Mouse (Mus musculus): ENCODE data around the gene Tmem8b. TPM values are rescaled to one million over a fixed set of nuclear protein-coding genes. Genes with fewer than 3 reads are reported as not detected.

Gene Tmem8b
- polyA plus RNA-seq, 1 experiment from 2014 or later = 17.1 TPM

Small RNAs within 50 kb of the gene (microRNA-seq; reads per million reads assigned to microRNA genes)
- gene Gm25262 = not detected

Other genes with a start within 250 kb of the Tmem8b start
- gene Fam166b, start 239.8 kb upstream of the Tmem8b start, polyA plus RNA-seq (2015; fragmentation: Nextera tagmentation; extraction: Ambion mirVana) = 0.30 and 0.83 TPM in 2 replicates
- gene Tesk1, start 227.0 kb upstream of the Tmem8b start, polyA plus RNA-seq (2015; fragmentation: Nextera tagmentation; extraction: Ambion mirVana) = 6.1 and 8.4 TPM in 2 replicates
- 4.1 and 4.7 TPM in 2 replicates for gene Cd72, start 214.3 kb upstream of the Tmem8b start, polyA plus RNA-seq (2015; fragmentation: Nextera tagmentation; extraction: Ambion mirVana)
- not detected in 2 replicates for gene Sit1, start 185.2 kb upstream of the Tmem8b start, polyA plus RNA-seq (2015; fragmentation: Nextera tagmentation; extraction: Ambion mirVana)
- 54.4 and 60.3 TPM in 2 replicates for gene Ccdc107, start 176.1 kb upstream of the Tmem8b start, polyA plus RNA-seq (2015; fragmentation: Nextera tagmentation; extraction: Ambion mirVana)
- 15.4 and 16.1 TPM in 2 replicates for gene Arhgef39, start 169.3 kb upstream of the Tmem8b start, polyA plus RNA-seq (2015; fragmentation: Nextera tagmentation; extraction: Ambion mirVana)
- gene Car9, start 162.0 kb upstream of the Tmem8b start, polyA plus RNA-seq (2015; fragmentation: Nextera tagmentation; extraction: Ambion mirVana) = 0.19 and 0.27 TPM in 2 replicates
- gene Tpm2, start 145.2 kb upstream of the Tmem8b start, polyA plus RNA-seq (2015; fragmentation: Nextera tagmentation; extraction: Ambion mirVana) = 13.2 TPM in 2 replicates
- 72.6 and 80.4 TPM in 2 replicates for gene Creb3, start 106.6 kb upstream of the Tmem8b start, polyA plus RNA-seq (2015; fragmentation: Nextera tagmentation; extraction: Ambion mirVana)
- 59.8 and 67.0 TPM in 2 replicates for gene Tln1, start 106.3 kb upstream of the Tmem8b start, polyA plus RNA-seq (2015; fragmentation: Nextera tagmentation; extraction: Ambion mirVana)
- gene Rgp1, start 90.3 kb upstream of the Tmem8b start, polyA plus RNA-seq (2015; fragmentation: Nextera tagmentation; extraction: Ambion mirVana) = 24.5 and 26.1 TPM in 2 replicates
- gene Gba2, start 90.1 kb upstream of the Tmem8b start, polyA plus RNA-seq (2015; fragmentation: Nextera tagmentation; extraction: Ambion mirVana) = 53.8 and 58.4 TPM in 2 replicates
- 0.77 and 2.1 TPM in 2 replicates for gene Msmp, start 84.5 kb upstream of the Tmem8b start, polyA plus RNA-seq (2015; fragmentation: Nextera tagmentation; extraction: Ambion mirVana)
- 13.8 and 14.7 TPM in 2 replicates for gene Npr2, start 37.0 kb upstream of the Tmem8b start, polyA plus RNA-seq (2015; fragmentation: Nextera tagmentation; extraction: Ambion mirVana)
- gene Spag8, start 15.4 kb upstream of the Tmem8b start, polyA plus RNA-seq (2015; fragmentation: Nextera tagmentation; extraction: Ambion mirVana) = 5.5 and 5.6 TPM in 2 replicates
- 75.6 and 77.9 TPM in 2 replicates for gene Hint2, start 12.5 kb upstream of the Tmem8b start, polyA plus RNA-seq (2015; fragmentation: Nextera tagmentation; extraction: Ambion mirVana)
- 1.8 and 2.4 TPM in 2 replicates for gene Fam221b, start 174 bp downstream of the Tmem8b start, polyA plus RNA-seq (2015; fragmentation: Nextera tagmentation; extraction: Ambion mirVana)
- gene Olfr70, start 31.8 kb downstream of the Tmem8b start, polyA plus RNA-seq (2015; fragmentation: Nextera tagmentation; extraction: Ambion mirVana) = 0.08 TPM in 1 of 2 replicates, not detected in the other
- gene Olfr71, start 41.3 kb downstream of the Tmem8b start, polyA plus RNA-seq (2015; fragmentation: Nextera tagmentation; extraction: Ambion mirVana) = 0.08 and 0.10 TPM in 2 replicates
- 0.13 and 0.35 TPM in 2 replicates for gene Hrct1, start 58.2 kb downstream of the Tmem8b start, polyA plus RNA-seq (2015; fragmentation: Nextera tagmentation; extraction: Ambion mirVana)
- 0.05 TPM in 1 of 2 replicates, not detected in the other for gene Spaar, start 61.1 kb downstream of the Tmem8b start, polyA plus RNA-seq (2015; fragmentation: Nextera tagmentation; extraction: Ambion mirVana)
- gene Olfr159, start 102.0 kb downstream of the Tmem8b start, polyA plus RNA-seq (2015; fragmentation: Nextera tagmentation; extraction: Ambion mirVana) = not detected in 2 replicates
- not detected in 2 replicates for gene Olfr156, start 154.9 kb downstream of the Tmem8b start, polyA plus RNA-seq (2015; fragmentation: Nextera tagmentation; extraction: Ambion mirVana)
- not detected in 2 replicates for gene Olfr157, start 171.2 kb downstream of the Tmem8b start, polyA plus RNA-seq (2015; fragmentation: Nextera tagmentation; extraction: Ambion mirVana)
- gene Olfr155, start 182.6 kb downstream of the Tmem8b start, polyA plus RNA-seq (2015; fragmentation: Nextera tagmentation; extraction: Ambion mirVana) = not detected in 2 replicates
- gene Reck, start 206.6 kb downstream of the Tmem8b start, polyA plus RNA-seq (2015; fragmentation: Nextera tagmentation; extraction: Ambion mirVana) = 6.0 TPM in 2 replicates

All from midbrain, embryonic 13.5 days (tissue).